Mouse (Mus musculus): ENCODE measurements at regions not wholly inside any gene's neighbourhood (a gene's known extent, or its start where the extent isn't known, plus 50 kb on each side); places are given as distances from the start of the nearest gene placed in this dataset.

- TF ChIP-seq EP300 (IDR thresholded peaks at IDR 0.05; ENCODE audit: insufficient read depth, low read depth, low read length) (no peak), CTCF (IDR thresholded peaks at IDR 0.05) (no peak)
Observed at GRCm38 (mm10) chr11:22420003-22420723, 78.1 kb upstream of the Ehbp1 start.
